Mouse (Mus musculus): ENCODE results near the gene Usp7.
A peak's percentile ranks its signal among the peaks of the same experiment; 100 is the strongest.

Usp7 gene

DNA sequence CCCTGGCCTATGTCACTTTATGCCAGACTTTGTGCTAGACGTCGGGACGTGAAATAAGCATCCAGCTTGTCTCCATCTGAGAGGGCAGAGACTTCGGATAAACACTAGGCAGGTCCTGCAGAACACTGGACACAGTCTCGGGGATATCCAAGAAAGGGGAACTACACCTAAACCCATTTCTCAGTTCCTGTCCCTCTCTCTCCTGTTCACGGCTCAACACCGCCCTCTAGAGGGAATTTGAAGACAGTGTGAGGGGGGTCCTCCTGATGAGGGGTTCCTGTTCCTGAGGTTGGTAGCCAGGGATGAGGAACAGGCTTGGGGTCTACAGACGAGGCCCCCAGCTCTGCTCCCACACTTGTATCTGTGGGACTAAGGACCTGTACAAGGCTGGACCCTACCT is 117.9 kb downstream of the Usp7 start:
- peak; percentile 85 for DNase-seq (ENCODE audit: low read depth, low spot score)

DNA sequence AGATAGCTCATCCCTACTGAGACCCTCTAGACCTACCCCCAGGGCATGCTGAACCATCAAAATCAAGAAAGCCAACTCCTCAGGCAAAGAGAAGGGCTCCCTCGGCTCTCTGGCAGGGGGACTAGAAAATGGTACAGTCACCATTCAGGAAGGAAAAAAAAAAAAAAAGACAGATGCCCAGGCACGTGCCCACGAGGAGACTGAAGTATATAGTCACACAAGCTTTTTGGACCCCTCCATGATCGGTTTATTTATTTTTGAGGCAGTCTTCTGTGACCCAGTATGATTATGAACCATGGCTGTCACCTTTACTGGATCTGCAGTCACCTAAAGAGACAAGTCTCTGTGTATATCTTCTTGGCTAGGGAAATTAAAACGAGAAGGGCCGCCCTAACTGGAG is 118.8 kb downstream of the Usp7 start:
- DNase-seq (ENCODE audit: low read depth, low spot score) = no peak

DNA sequence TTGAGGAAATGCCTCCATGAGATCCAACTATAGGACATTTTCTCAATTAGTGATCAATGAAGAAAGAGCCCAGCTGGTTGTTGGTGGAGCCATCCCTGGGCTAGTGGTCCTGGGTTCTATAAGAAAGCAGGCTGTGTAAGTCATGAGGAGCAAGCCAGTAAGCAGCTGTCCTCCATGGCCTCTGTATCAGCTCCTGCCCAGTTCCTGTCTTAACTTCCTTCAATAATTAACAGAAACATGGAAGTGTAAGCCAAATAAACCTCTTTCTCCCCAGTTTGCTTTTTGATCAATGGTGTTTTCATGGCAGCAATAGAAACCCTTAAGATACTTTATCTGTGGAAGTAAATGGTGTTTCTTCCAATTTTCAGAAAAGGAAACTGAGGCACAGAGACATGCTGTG is 119.3 kb downstream of the Usp7 start:
- no peak for DNase-seq (ENCODE audit: low read depth, low spot score)

DNA sequence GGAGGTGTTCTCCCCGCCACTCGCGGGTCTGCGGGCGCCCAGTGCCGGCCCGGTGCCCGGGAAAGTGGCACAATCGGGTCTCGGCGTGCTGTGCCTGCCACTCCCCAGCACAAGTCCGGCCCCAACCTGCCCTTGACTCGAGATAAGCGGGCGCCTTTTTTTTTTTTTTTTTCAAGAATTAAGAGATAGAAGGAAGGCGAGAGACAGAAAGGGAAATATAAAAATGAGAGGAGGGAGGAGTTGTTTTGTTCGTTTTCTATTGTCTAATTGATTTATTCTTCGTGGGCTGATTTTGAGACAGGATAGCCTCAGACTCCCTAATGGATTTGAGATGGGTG is 119.8 kb downstream of the Usp7 start:
- DNase-seq (ENCODE audit: low read depth, low spot score) = no peak

DNA sequence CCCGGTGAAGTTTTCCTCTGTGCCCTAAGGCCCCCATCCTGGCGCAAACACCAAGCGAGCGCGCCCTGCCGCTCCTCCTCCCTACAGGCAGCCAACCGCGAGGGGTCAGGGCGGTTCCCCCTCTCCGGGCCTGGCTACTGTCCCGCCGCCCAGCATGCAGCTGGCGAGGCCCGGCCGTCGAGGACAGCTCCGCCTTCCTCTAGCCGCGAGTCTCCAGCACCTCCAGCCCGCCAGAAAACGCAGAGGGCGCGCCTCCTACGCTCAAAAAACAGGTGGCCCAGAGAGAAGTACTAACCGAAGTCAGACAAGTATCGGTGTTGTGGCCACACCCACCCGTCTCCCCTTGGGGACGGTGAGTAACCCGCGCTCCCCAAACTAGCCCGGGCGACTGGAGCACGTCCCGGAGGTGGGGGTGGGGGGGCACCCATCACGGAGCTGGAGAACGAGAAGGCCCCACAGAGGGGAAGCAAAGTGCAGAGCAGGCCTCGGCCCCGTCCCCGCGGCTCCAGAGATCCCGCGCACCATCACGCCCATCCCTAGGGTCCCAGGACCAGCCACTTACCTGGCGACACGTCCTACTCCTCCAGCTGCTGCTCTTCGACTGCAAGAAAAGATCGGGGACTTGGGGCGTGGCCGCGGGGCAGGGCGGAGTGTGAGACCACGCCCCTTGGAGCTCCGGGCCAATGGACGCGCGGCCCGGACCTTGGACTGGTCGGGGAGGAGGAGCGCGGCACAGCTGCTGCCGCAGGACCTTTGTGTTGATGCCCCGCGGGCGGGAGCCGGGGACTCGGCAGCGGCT is 120.4 kb downstream of the Usp7 start, which contains the start of gene Carhsp1:
Gene Carhsp1, minus strand, starts transcription at position 605 of the 799 bp plus-strand sequence.
- DNase-seq (ENCODE audit: low read depth, low spot score) = peak; percentile 91

DNA sequence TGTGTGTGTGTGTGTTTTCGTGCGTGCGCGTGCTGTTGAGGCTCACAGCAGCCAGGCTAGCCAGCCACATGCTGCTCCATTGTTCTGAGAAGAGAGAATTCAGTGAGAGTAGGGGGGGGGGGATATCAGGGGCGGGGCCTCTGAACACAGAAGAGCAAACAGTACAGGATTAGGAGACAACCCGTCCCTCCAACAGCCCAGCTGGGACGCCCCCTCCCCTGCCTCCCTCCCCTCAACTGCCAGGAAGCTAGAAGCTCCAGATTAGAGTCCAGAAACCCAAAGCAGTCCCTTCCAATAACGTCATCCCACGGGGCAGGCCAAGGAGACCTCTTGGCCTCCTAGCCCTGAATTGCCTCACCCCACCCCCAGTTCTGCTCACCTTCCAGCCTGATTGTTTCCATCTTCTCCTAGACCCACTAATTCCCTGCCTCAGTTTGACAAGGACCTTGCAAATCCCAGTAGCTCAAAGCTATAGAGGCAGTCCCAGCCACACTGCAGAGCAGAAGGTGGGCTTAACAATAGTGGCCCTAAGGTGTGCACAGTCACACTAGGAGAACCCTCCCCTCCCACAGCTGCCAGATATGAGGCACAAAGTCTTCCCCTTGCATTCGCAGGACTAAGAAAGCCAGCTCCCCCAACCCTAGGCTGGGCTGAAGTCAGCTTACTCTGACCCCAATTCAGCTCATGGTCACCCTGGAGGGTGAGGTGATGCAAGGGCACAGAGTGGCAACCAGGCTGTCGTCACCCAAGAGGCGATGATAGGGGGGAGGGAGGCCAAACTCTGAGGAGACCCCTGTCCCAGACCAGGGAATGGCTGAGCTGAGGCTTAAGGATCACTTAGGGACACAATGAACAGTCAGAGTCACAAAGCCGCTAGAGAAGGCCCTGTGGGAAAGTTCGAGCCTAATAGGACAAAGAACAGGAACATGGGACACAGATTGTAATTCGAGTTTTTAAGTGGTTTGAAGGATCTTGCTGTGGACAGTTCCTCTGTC is 121.8 kb downstream of the Usp7 start:
- DNase-seq (ENCODE audit: low read depth, low spot score) = no peak

DNA sequence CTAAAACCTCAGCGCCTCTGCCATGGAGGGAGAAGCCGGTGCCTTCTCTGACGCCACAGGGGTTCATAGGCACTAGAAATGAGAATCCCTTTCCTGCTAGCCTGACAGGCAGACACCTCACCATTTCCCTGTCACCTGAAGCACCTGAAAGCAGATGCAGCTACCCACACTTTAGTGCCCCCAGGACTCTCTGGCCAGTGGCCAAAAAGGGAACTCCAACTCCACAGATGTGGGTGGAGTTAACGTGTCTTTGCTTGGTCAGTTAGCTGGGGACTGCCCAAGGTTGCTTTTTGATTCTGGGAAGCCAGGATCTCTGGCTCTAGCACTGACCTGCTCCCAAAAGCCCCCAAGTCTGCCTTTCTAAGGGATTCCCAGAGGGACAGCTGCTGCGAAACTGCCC is 122.7 kb downstream of the Usp7 start:
- DNase-seq (ENCODE audit: low read depth, low spot score) = no peak

DNA sequence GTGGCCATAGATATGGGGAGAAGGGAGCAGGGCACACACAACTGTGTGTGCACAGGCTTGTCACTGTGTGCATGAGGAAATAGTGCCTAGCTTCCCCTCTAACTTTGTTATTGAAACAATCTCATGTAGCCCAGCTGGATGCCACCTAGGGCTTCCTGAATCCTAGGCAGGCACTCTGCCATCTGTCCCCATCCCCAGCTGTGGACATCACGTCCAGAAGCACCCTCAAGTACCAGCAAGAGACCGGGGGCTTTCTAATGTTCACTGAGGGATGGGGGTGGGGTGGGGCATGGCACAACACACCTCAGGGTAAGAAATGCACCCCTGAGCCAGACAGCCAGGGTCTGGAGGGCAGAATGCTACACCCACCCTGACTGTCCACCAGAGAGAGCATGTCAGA is 123.7 kb downstream of the Usp7 start:
- DNase-seq (ENCODE audit: low read depth, low spot score) = no peak

DNA sequence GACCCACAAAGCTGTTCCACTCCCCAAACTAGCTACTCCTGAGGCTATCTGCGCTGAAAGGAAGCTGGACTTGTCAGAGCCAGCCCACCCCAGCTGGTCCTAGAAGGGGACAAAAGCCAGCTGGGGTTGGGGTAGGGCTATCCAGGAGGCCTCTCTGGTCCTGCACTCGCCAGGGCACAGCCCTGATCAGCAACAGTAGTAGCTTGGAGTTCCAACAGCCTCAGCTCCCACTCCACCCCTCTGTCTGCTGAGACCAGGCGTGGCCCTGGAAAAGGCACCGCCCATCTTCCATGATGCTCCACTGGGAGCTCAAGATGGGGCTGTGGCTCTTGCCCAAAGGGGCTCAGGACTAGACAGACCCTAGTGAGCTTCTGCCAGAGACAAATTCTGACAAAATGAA is 124.3 kb downstream of the Usp7 start:
- DNase-seq (ENCODE audit: low read depth, low spot score) = no peak

DNA sequence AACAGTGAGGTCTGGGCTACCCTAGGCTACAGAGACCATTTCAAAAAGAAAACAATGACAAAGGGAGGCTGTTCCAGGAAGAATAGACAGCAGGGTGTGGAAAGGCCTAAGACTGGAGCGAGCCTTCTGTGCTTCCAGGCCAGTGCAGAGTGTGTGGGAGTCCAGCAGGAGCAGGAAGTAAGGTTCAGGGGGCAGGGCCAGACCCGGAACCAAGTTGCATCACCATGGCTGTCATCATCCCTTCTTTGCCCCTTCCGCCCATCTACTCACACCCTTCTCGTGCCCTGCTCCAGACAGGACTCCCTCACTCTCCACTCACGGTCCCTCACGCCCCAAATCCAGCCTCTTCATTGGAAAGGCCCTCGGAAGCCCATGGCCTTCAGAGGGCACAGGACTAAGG is 124.8 kb downstream of the Usp7 start:
- no peak for DNase-seq (ENCODE audit: low read depth, low spot score)

DNA sequence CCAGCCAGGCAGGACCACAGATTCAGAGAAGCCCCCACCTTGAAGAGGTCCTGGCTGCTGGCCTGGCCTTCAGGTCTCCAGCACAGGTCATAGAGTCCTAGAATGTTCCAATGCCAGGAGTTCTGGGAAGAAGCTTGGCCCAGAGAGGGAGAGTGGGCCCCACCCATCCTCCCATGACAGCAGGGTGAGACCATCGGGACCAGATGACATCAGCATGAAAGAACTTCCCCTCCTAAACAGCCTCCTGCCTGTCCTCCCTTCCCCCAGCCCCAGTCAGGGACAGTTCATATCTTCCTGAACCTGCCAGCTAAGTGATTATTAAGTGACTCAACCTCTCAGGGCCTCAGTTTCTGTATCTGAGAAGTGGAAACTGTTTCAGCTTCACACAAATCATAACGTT is 125.7 kb downstream of the Usp7 start:
- no peak for DNase-seq (ENCODE audit: low read depth, low spot score)

DNA sequence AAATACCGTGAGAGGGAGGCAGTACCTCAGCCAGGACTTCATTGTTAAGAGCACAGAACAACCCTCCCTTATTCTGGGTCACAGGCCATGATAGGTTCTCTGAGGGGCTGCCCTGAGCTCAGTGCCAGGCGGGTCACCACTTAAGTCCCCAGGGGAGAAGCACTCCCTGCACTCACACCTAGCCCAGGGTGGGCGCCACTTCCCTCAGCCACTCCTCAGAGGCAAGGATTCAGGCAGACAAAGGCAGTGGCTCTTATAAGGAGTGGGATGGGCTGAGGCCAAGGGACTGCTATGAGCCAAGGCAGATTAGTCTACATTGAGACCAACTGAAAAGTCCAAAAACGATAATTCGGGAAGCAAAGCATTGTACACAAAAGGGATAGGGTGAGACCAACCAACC is 126.7 kb downstream of the Usp7 start:
- DNase-seq (ENCODE audit: low read depth, low spot score) = no peak

DNA sequence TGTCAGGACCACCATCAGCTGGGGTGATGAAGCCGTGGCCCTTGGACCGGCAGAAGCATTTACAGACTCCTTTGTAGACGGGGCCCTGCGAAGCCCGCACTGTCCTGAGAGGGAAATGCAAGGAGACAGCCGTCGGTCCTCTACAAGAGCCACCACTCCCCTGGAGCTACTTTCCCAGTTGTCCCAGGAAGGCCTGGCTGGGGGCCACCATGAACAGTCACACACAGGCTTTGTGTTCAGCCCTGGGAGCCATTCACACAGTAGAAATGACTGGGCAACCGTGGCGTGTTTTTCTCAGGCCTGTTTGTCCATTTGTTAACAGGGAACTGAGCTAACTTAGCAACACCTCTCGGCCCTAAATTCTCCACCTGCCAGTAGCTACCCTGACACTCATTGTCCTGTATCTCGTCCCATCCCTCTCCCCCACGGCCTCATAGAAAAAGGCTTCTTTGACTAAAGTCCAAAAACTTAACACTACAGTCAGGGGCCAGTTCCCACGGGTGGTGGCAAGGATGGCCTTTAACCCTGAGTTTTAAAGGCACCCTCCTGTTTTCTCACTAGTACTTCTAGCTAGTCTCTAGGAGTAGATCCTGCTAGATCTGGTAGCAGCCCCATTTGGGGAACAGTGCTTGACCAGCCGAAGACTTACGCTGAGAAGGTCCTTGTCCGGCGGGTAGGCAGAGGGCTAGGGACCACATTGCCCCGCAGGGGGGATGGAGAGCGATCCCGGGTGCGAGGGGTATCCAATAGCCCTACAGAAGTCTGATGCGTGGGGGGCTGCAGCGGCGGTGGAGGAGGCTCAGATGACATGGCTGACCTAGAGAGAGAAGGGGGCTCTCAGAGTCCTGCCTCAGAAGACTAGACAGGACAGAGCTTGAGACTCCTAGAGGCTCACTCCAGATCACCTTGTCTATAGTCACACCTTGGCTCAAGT is 128.2 kb downstream of the Usp7 start:
- DNase-seq (ENCODE audit: low read depth, low spot score) = no peak

DNA sequence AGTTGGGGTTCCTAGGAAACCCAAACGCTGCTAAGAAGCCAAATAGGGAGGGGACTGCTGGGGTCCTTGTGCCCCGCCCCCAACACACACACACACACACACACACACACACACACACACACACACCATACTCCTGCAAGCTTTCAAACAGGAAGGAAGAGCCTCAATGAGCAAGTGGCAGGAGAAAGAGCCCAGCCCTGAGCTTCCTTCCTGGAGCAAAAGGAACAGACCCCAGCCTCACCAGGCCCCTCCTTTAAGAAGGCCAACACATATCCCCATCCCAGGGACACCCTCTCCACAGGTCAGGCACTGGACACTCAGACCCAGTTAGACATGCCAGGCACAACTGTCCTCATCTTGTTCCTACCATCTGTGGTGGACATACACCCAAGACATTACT is 129.1 kb downstream of the Usp7 start:
- no peak for DNase-seq (ENCODE audit: low read depth, low spot score)

DNA sequence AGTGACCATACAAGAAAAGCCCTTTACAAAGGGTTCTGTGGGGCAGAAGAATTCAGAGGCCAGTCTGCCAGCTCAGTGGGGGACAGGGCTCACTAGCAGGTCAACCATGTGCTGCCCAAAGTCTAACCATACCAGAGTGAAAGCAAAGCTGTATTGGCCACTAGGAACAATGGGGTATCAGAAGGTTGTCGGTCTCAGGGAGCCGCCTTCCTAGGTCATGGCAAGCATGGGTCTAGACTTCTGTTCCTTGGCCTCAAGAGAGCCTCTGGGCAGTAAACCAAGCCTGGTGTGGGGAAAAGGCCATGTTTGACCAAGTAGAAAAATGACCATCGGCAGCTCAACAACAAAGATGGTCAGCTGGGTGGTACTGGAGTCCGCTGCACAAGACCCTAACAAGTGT is 133.3 kb downstream of the Usp7 start:
- no peak for DNase-seq (ENCODE audit: low read depth, low spot score)

DNA sequence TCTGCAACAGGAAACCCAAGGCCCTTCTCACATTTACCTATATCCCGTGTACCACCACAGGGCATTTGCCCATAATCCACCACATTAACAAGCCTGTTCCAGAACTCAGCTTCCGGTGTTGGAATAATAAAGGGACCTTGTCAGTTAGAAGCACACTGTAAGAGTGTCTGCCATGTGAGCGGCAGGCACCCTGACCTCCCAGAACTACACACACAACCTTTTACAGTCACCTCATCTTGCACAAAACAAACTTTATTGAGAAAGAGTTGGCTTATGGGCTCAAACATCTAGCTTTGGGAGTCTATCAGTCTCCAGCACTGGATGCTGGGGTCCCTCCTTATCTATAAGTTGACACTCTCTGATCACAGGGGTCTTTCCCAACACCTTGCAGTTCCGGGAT is 133.8 kb downstream of the Usp7 start:
- DNase-seq (ENCODE audit: low read depth, low spot score) = no peak

DNA sequence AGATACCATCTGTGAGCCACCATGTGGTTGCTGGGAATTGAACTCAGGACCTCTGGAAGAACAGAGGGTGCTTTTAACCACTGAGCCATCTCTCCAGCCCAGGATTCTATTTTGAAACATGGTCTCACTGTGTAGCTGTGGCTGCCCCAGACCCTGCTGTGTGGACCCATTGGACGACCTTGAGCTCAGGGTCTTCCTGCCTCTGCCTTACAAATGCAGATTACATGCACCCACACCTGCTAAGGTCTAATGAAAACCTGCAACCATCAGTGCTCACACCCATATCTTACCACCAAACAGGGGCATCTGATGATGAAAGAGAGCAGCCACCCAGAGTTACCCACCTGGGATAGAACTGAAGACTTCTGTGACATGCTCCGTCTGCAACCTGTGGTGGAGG is 135.9 kb downstream of the Usp7 start:
- DNase-seq (ENCODE audit: low read depth, low spot score) = no peak

DNA sequence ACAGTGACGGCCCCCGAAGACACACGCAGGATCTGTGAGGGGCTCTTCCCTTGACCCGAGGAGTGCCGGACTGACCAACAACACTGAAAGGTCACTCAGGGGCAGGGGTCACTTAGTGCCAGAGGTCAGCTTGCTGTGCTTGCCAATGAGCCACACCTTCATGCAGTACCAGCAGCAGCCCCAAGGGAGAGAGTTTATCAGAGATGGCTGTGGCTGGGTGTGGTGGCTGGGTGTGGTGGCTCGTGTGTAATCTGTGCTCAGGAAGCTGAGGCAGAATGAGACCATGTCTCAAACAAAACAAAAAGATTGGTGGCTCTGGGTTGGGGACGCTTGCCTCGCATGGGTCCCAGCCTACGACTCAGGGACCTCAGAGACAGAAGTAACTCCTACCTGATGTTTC is 136.5 kb downstream of the Usp7 start:
- peak; percentile 20 for DNase-seq (ENCODE audit: low read depth, low spot score)

DNA sequence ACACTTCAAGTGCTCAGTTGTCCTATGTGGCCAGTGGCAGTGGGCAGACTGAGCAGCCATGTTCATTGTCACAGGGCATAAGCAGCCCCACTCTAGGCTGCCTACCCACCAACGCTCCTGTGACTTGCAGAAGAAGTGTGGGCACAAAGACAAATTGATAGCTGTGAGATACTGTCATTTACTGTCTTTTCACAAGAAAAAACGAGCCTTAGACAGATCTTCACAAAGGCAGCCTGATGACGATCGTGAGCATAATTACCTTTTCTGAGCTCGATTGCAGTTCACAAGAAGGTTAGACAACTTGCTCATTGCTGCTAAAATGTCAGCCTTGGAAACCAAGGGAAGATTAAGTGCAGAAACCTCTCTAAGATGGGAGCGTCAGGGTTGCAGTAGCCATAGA is 137.0 kb downstream of the Usp7 start:
- DNase-seq (ENCODE audit: low read depth, low spot score) = no peak

DNA sequence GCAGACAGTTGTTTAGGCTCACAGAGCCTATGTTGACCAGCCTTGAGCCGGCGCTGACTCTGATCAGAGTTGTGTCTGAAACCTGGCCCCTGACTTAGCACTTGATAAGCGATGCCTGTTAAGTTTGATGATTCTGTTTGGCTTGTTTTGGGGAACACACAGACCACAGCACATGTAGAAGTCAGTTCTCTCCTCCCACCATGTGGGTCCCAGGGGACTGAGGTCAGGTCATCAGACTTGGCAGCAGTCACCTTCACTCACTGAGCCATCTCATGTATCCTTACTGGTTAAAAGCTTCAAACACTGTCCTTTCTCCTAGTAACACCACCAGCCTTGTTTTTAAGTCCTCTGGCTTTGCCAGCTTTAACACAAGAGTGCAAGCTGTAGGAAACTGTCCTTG is 142.1 kb downstream of the Usp7 start:
- no peak for DNase-seq (ENCODE audit: low read depth, low spot score)

DNA sequence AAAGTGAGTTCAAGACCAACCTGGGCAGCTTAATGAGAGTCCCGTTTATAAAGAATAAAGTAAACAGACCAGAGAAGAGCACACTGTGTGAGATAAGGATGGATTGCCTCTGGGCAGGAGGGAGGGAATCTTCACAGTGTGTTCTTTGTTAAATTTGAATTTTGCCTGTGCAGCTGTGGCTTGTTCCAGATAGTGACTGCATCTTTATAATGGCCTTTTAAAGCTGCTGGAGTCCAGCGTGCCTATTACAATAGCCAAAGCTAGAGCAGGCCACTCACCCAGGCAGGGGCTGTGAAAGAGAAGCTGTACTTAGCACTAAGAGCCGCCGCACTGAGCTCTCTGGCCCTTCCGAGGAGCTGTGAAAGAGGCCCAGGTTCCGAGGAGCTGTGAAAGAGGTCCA is 146.6 kb downstream of the Usp7 start:
- no peak for DNase-seq (ENCODE audit: low read depth, low spot score)

DNA sequence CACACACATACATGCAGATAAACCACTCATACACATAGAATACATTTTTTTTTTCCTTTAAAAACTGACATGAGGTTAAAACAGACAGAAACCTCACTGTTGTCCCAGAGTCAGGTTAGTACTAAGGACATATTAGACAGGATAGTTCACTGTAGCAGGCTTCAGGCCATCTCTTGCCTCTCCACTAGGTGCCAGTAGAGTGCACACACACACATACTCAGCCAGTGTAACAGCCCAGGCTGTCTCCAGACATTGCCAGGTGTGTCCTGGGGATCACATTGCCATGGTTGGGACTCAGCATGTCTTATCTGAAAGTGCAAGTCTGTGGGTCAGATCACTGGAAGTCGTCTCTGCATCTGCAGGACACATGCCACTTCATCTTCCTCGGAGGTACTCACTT is 148.3 kb downstream of the Usp7 start:
- DNase-seq (ENCODE audit: low read depth, low spot score) = peak; percentile 74

All from CD4-positive, CD25-positive, alpha-beta regulatory T cell, adult 2 months (primary cell).